Mouse (Mus musculus) liver, embryonic 15.5 days (tissue): ENCODE data around the gene Hat1. TPM values are rescaled to one million over a fixed set of nuclear protein-coding genes. Genes with fewer than 3 reads are reported as not detected.

Experiments used
- ATAC-seq: fragments of 200-750 bp; cut with Nextera tagmentation; 2 replicates; pipeline ENCODE4 v1.8.0; 2017; ENCODE audit warnings: moderate number of reproducible peaks, mild to moderate bottlenecking, moderate library complexity; ENCODE audit not compliant: insufficient read depth
- H3K27ac ChIP-seq: fragments of 300-500 bp; sonication (generic); replicated peaks from 2 replicates; pipeline ENCODE4 v1.5.1; 2015; ENCODE audit warnings: mild to moderate bottlenecking, inconsistent platforms
- H3K27me3 ChIP-seq: fragments of 300-500 bp; sonication (generic); 2 replicates; pipeline ENCODE4 v1.6.1; 2015; ENCODE audit warnings: mild to moderate bottlenecking, inconsistent platforms
- H3K36me3 ChIP-seq: fragments of 300-500 bp; sonication (generic); replicated peaks from 2 replicates; pipeline ENCODE4 v1.6.1; 2015; ENCODE audit warnings: moderate library complexity, mild to moderate bottlenecking, inconsistent platforms
- H3K4me1 ChIP-seq: fragments of 300-500 bp; sonication (generic); replicated peaks from 2 replicates; pipeline ENCODE4 v1.6.1; 2015; ENCODE audit warnings: inconsistent platforms
- H3K4me2 ChIP-seq: fragments of 300-500 bp; sonication (generic); 2 replicates; pipeline ENCODE4 v1.6.1; 2015; ENCODE audit warnings: moderate library complexity, mild to moderate bottlenecking, inconsistent platforms
- H3K4me3 ChIP-seq: fragments of 300-500 bp; sonication (generic); replicated peaks from 2 replicates; pipeline ENCODE4 v1.5.1; 2015; ENCODE audit warnings: mild to moderate bottlenecking, inconsistent platforms
- H3K9ac ChIP-seq: fragments of 300-500 bp; sonication (generic); 2 replicates; pipeline ENCODE4 v1.6.1; 2015; ENCODE audit warnings: moderate library complexity, mild to moderate bottlenecking, inconsistent platforms
- H3K9me3 ChIP-seq: fragments of 300-500 bp; sonication (generic); replicated peaks from 2 replicates; pipeline ENCODE4 v1.6.1; 2016; ENCODE audit warnings: inconsistent platforms
- WGBS: fragments of 180-500 bp; shearing (Covaris S2); methylation state at CpG from one replicate; pipeline ENCODE4 v1.1.7; 2015; ENCODE audit warnings: mixed read lengths; ENCODE audit not compliant: insufficient replicate concordance; 5-methylcytosine and 5-hydroxymethylcytosine counted together
- polyA plus RNA-seq: library from polyadenylated mRNA; unstranded; fragments of >200 nt; fragmentation: Nextera tagmentation; extraction: Ambion mirVana; gene quantifications from 2 replicates; pipeline ENCODE4 v1.2.1, GENCODE M21; 2015

The Hat1 gene
- polyA plus RNA-seq, 1 experiment from 2014 or later, result 107 TPM

- Histone ChIP-seq H3K9me3 (no peaks in the 10 kb centered on the region), H3K27ac (no peak overlapping the region), H3K4me1 (peaks cover 7% of the 10 kb centered on the region), H3K36me3 (peaks cover 11% of the 10 kb centered on the region), H3K4me2 (no peak overlapping the region), H3K4me3 (no peak overlapping the region), H3K27me3 (peaks cover 43% of the 10 kb centered on the region), H3K9ac (no peak overlapping the region)
- ATAC-seq, result no peak
- 63% methylated on average over 17 of the region's 17 CpGs for WGBS
Measured at GRCm38 (mm10) chr2:71445536-71446196, 56.9 kb downstream of the Hat1 start.

GRCm38 (mm10) chr2:71449604-71450003 is 60.8 kb downstream of the Hat1 start:
- H3K27me3 ChIP-seq, result peaks cover 46% of the 10 kb centered on the region
- H3K36me3 ChIP-seq, result no peaks in the 10 kb centered on the region
- no peak overlapping the region for H3K9ac ChIP-seq
- no peak overlapping the region for H3K4me3 ChIP-seq
- 8% methylated on average over 2 of the region's 2 CpGs for WGBS
- no peaks in the 10 kb centered on the region for H3K9me3 ChIP-seq
- no peak overlapping the region for H3K27ac ChIP-seq
- ATAC-seq, result no peak
- H3K4me2 ChIP-seq, result no peak overlapping the region
- H3K4me1 ChIP-seq, result peaks cover 30% of the 10 kb centered on the region

- Histone ChIP-seq H3K9ac (no peak overlapping the region), H3K27ac (no peak overlapping the region), H3K9me3 (no peaks in the 10 kb centered on the region), H3K4me1 (peaks cover 45% of the 10 kb centered on the region), H3K4me3 (no peak overlapping the region), H3K4me2 (no peak overlapping the region), H3K36me3 (no peaks in the 10 kb centered on the region), H3K27me3 (peaks cover 32% of the 10 kb centered on the region)
- WGBS, result 56% methylated on average over 5 of the region's 5 CpGs
- ATAC-seq, result no peak
Measured at GRCm38 (mm10) chr2:71451761-71452160, 63.0 kb downstream of the Hat1 start.

- ATAC-seq, result peak; percentile 94
- Histone ChIP-seq H3K36me3 (no peaks in the 10 kb centered on the region), H3K4me3 (peak within 1 kb of the TSS; percentile 71), H3K27ac (peak within 1 kb of the TSS; percentile 77), H3K4me1 (peaks cover 46% of the 10 kb centered on the region), H3K9me3 (no peaks in the 10 kb centered on the region), H3K27me3 (peaks cover 18% of the 10 kb centered on the region), H3K4me2 (peak within 1 kb of the TSS; percentile 89), H3K9ac (peak within 1 kb of the TSS; percentile 62)
- WGBS, result under 1% methylated on average over 61 of the region's 61 CpGs
Measured at GRCm38 (mm10) chr2:71453161-71453916, 64.6 kb downstream of the Hat1 start, which contains the start of gene Metap1d. Gene Metap1d, plus strand, starts transcription at chr2:71453276.

- ATAC-seq, result no peak
- peak overlapping the region; percentile 89 for H3K4me2 ChIP-seq
- H3K4me1 ChIP-seq, result peaks cover 51% of the 10 kb centered on the region
- peak overlapping the region; percentile 77 for H3K27ac ChIP-seq
- H3K4me3 ChIP-seq, result peak overlapping the region; percentile 71
- H3K9me3 ChIP-seq, result no peaks in the 10 kb centered on the region
- H3K36me3 ChIP-seq, result no peaks in the 10 kb centered on the region
- WGBS, result 29% methylated on average over 4 of the region's 4 CpGs
- H3K9ac ChIP-seq, result peak overlapping the region; percentile 62
- H3K27me3 ChIP-seq, result peaks cover 13% of the 10 kb centered on the region
Measured at GRCm38 (mm10) chr2:71453917-71454260, 65.1 kb downstream of the Hat1 start.

- ATAC-seq, result no peak
- H3K9me3 ChIP-seq, result no peaks in the 10 kb centered on the region
- H3K4me2 ChIP-seq, result no peak overlapping the region
- peak overlapping the region; percentile 93; the same call in 1 of the 2 replicates for H3K27ac ChIP-seq
- WGBS, result 70% methylated on average over 13 of the region's 13 CpGs
- no peaks in the 10 kb centered on the region for H3K27me3 ChIP-seq
- H3K4me1 ChIP-seq, result peaks cover 77% of the 10 kb centered on the region
- H3K4me3 ChIP-seq, result no peak overlapping the region
- no peaks in the 10 kb centered on the region for H3K36me3 ChIP-seq
- no peak overlapping the region for H3K9ac ChIP-seq
Measured at GRCm38 (mm10) chr2:71458624-71459023, 69.9 kb downstream of the Hat1 start.

GRCm38 (mm10) chr2:71459659-71460058 is 70.9 kb downstream of the Hat1 start:
- H3K9me3 ChIP-seq, result no peaks in the 10 kb centered on the region
- peaks cover 76% of the 10 kb centered on the region for H3K4me1 ChIP-seq
- no peak overlapping the region for H3K9ac ChIP-seq
- H3K4me2 ChIP-seq, result no peak overlapping the region
- H3K27me3 ChIP-seq, result no peaks in the 10 kb centered on the region
- no peak for ATAC-seq
- H3K4me3 ChIP-seq, result no peak overlapping the region
- WGBS, result 82% methylated on average over 1 of the region's 1 CpGs
- no peaks in the 10 kb centered on the region for H3K36me3 ChIP-seq
- H3K27ac ChIP-seq, result peak overlapping the region; percentile 93

GRCm38 (mm10) chr2:71461139-71461538 is 72.4 kb downstream of the Hat1 start:
- H3K27ac ChIP-seq, result peak overlapping the region; percentile 93
- ATAC-seq, result peak; percentile 67

GRCm38 (mm10) chr2:71461589-71461988 is 72.8 kb downstream of the Hat1 start:
- Histone ChIP-seq H3K4me2 (peak overlapping the region; percentile 68), H3K9me3 (no peaks in the 10 kb centered on the region), H3K27ac (peak overlapping the region; percentile 93), H3K36me3 (no peaks in the 10 kb centered on the region), H3K27me3 (no peaks in the 10 kb centered on the region), H3K4me3 (peak overlapping the region; percentile 29), H3K9ac (peak overlapping the region; percentile 42), H3K4me1 (peaks cover 78% of the 10 kb centered on the region)
- WGBS, result 17% methylated on average over 7 of the region's 7 CpGs
- peak; percentile 99 for ATAC-seq

More at GRCm38 (mm10) chr2:71461139-71461538, 72.4 kb downstream of the Hat1 start:
- peaks cover 79% of the 10 kb centered on the region for H3K4me1 ChIP-seq
- no peaks in the 10 kb centered on the region for H3K9me3 ChIP-seq
- H3K27me3 ChIP-seq, result no peaks in the 10 kb centered on the region
- 32% methylated on average over 6 of the region's 6 CpGs for WGBS
- peak overlapping the region; percentile 42 for H3K9ac ChIP-seq
- no peaks in the 10 kb centered on the region for H3K36me3 ChIP-seq
- peak overlapping the region; percentile 68 for H3K4me2 ChIP-seq
- H3K4me3 ChIP-seq, result peak overlapping the region; percentile 29

- Histone ChIP-seq H3K27me3 (no peaks in the 10 kb centered on the region), H3K9ac (peak overlapping the region; percentile 42; the same call in 1 of the 2 replicates), H3K9me3 (no peaks in the 10 kb centered on the region), H3K4me2 (peak overlapping the region; percentile 68), H3K27ac (peak overlapping the region; percentile 93), H3K4me3 (peak overlapping the region; percentile 29), H3K4me1 (peaks cover 81% of the 10 kb centered on the region), H3K36me3 (no peaks in the 10 kb centered on the region)
- WGBS, result 44% methylated on average over 4 of the region's 4 CpGs
- no peak for ATAC-seq
Measured at GRCm38 (mm10) chr2:71462066-71462465, 73.3 kb downstream of the Hat1 start.

GRCm38 (mm10) chr2:71462553-71462952 is 73.8 kb downstream of the Hat1 start:
- H3K4me3 ChIP-seq, result no peak overlapping the region
- H3K36me3 ChIP-seq, result no peaks in the 10 kb centered on the region
- WGBS, result 39% methylated on average over 3 of the region's 3 CpGs
- peaks cover 86% of the 10 kb centered on the region for H3K4me1 ChIP-seq
- peak overlapping the region; percentile 93 for H3K27ac ChIP-seq
- H3K9ac ChIP-seq, result peak overlapping the region; percentile 42; the same call in 1 of the 2 replicates
- no peaks in the 10 kb centered on the region for H3K27me3 ChIP-seq
- peak overlapping the region; percentile 68 for H3K4me2 ChIP-seq
- no peak for ATAC-seq
- no peaks in the 10 kb centered on the region for H3K9me3 ChIP-seq
